Mouse (Mus musculus) CH12.LX (cell line): ENCODE data around the gene Il4.

Experiments used
- BHLHE40 ChIP-seq: IDR thresholded peaks from 2 replicates; pipeline ENCODE4 v1.6.1; 2011; ENCODE audit warnings: mild to moderate bottlenecking, low read depth, low read length, improper control_type of control experiment
- CHD1 ChIP-seq: IDR thresholded peaks from 2 replicates; pipeline ENCODE4 v1.6.1; 2012; ENCODE audit warnings: low read depth, low read length, improper control_type of control experiment, inconsistent platforms
- CTCF ChIP-seq, 2 experiments: IDR thresholded peaks in 1 of 2; conservative IDR thresholded peaks in 1 of 2; 2 replicates each; pipeline ENCODE4 v1.5.1; 2011 to 2012; ENCODE audit warnings: low read depth in 2 of 2, low read length in 2 of 2, improper control_type of control experiment in 1 of 2, inconsistent platforms in 1 of 2, mild to moderate bottlenecking in 1 of 2, moderate library complexity in 1 of 2
- ELF1 ChIP-seq: IDR thresholded peaks from 2 replicates; pipeline ENCODE4 v1.6.1; 2014; ENCODE audit warnings: low read depth, mild to moderate bottlenecking, inconsistent platforms, low read length, improper control_type of control experiment
- EP300 ChIP-seq: IDR thresholded peaks from 2 replicates; pipeline ENCODE4 v1.6.1; 2011; ENCODE audit warnings: low read length, improper control_type of control experiment
- MEF2A ChIP-seq: IDR thresholded peaks from 2 replicates; pipeline ENCODE4 v1.6.1; 2014; ENCODE audit warnings: low read depth, mild to moderate bottlenecking, inconsistent platforms, low read length, improper control_type of control experiment, borderline replicate concordance
- NELFE ChIP-seq: IDR thresholded peaks from 2 replicates; pipeline ENCODE4 v1.6.1; 2011; ENCODE audit warnings: low read depth, low read length, improper control_type of control experiment
- POLR2A ChIP-seq: IDR thresholded peaks from 2 replicates; pipeline ENCODE4 v1.6.1; 2011; ENCODE audit warnings: low read depth, mild to moderate bottlenecking, improper control_type of control experiment, low read length
- UBTF ChIP-seq: IDR thresholded peaks from 2 replicates; pipeline ENCODE4 v1.6.1; 2012; ENCODE audit warnings: low read depth, mild to moderate bottlenecking, inconsistent platforms, low read length, improper control_type of control experiment, moderate library complexity
- USF1 ChIP-seq: IDR thresholded peaks from 2 replicates; pipeline ENCODE4 v1.6.1; 2014; ENCODE audit warnings: low read depth, mild to moderate bottlenecking, inconsistent platforms, low read length, improper control_type of control experiment
- USF2 ChIP-seq: conservative IDR thresholded peaks from 2 replicates; pipeline ENCODE4 v1.6.1; 2011; ENCODE audit warnings: low read depth, low read length, improper control_type of control experiment
- ZKSCAN1 ChIP-seq: IDR thresholded peaks from 2 replicates; pipeline ENCODE4 v1.6.1; 2012; ENCODE audit warnings: low read depth, inconsistent platforms, low read length, improper control_type of control experiment, borderline replicate concordance

GRCm38 (mm10) chr11:53617562-53618109, 833 bp downstream of the Il4 start:
- TF ChIP-seq BHLHE40, result no peak
- no peak for TF ChIP-seq ZKSCAN1
- no peak for TF ChIP-seq POLR2A
- no peak for TF ChIP-seq USF2
- no peak for TF ChIP-seq NELFE
- TF ChIP-seq ELF1, result 0 out of 2 replicates have a peak, but pooled peaks have one; percentile 3
- no peak for TF ChIP-seq CTCF (conservative IDR thresholded peaks at IDR 0.05 in 1 of 2, IDR thresholded peaks at IDR 0.05 in 1 of 2; ENCODE audit: low read depth in 2 of 2, low read length in 2 of 2)
- TF ChIP-seq MEF2A, result no peak
- TF ChIP-seq UBTF, result no peak
- no peak for TF ChIP-seq CHD1
- no peak for TF ChIP-seq USF1
- TF ChIP-seq EP300, result no peak
